Mouse (Mus musculus) hematopoietic stem cell, adult 5-6 weeks (primary cell): Measurements from ENCODE around the gene Fgd1. TPM values are rescaled to one million over a fixed set of nuclear protein-coding genes. Genes with fewer than 3 reads are reported as not detected.

Experiments used
- ATAC-seq, 2 experiments: fragments of 125-278 bp in 1 of 2; replicated peaks in 1 of 2; 2 replicates each; pipeline ENCODE4 v1.8.0; 2016 to 2017; ENCODE audit warnings: inconsistent platforms in 2 of 2, mild to moderate bottlenecking in 2 of 2, moderate number of reproducible peaks in 2 of 2, low read depth in 1 of 2, moderate TSS enrichment in 1 of 2; ENCODE audit not compliant: low FRiP score in 2 of 2, poor library complexity in 2 of 2, severe bottlenecking in 2 of 2, insufficient read depth in 1 of 2, low TSS enrichment in 1 of 2
- total RNA-seq: library from RNA; stranded (forward); fragments of 172-1452, 232-1000 nt; gene quantifications from 2 replicates; pipeline ENCODE4 v1.2.3, GENCODE M21; 2017

Fgd1 gene
- total RNA-seq, 1 experiment from 2014 or later, result 6.7 TPM

- no peak for ATAC-seq
Measured at GRCm38 (mm10) chrX:151067876-151068275, 21.9 kb downstream of the Fgd1 start.

- no peak for ATAC-seq
Measured at GRCm38 (mm10) chrX:151076007-151076406, 30.1 kb downstream of the Fgd1 start.

DNA sequence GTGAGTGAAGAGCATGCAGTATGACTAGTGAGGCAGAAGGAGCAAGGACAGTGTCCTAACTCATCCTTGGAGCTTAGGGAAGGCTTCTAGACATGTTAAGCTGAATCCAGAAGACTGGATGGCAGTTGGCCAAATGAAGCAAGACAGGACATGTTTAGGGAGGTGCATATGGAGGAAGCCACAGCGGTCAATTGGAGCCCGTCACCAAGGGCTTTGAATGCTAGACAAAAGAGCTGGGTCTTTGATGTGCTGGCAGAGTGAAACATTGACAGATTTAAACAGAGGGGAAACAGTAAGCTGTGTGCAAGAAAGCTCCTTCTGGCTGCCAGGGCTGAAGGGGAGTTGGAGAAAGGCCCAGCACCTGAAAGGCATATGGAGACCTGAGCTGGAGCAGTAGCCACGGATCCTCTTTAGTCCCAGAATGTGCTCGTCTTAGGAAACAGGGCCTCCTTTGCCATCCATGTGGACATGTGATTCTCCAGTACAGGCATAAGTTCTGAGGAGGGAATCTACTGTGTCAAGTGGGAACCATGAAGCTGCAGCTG is 31.1 kb downstream of the Fgd1 start:
- no peak for ATAC-seq

- ATAC-seq, result no peak
Measured at GRCm38 (mm10) chrX:151085599-151085998, 39.6 kb downstream of the Fgd1 start.

GRCm38 (mm10) chrX:151087418-151087817 is 41.5 kb downstream of the Fgd1 start:
- no peak for ATAC-seq

- peak; percentile 97 to 99 for ATAC-seq
Measured at GRCm38 (mm10) chrX:151096171-151097058, 50.5 kb downstream of the Fgd1 start, which contains the start of gene Tsr2. Gene Tsr2, minus strand, starts transcription at chrX:151096543.

DNA sequence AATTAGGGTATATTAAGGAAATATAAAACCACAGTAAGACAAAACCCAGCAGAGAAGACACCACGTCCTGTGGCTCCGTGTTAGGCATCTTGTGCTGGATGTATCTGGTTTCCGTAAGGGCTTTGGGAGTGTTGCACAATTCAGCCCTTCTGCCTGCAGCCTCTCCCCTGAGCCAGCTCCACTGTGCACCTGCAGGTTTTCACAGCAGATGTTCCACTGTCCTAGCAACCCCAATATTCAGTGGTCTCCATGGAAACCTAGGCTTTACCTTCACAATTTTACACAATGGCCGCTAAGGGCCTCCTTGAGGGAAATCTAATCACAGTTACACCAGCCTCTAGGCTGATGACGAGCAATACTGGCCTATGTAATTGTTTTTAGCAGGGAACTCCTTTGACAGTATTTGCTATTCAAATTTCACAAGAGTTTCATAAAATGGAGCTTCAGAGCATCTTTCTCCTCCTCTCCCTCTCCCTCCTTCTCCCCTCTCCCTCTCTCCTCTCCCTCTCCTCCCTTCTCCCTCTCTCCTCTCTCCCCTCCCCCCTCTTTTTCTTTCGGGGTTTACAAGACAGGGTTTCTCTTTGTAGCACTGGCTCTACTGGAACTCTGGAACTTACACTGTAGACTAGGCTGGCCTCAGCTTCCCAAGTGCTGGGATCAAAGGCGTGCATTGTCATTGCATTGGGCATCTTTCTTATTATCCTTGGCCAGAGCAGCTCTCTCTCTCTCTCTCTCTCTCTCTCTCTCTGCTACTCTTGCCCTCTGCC is 61.5 kb downstream of the Fgd1 start:
- ATAC-seq, result no peak

GRCm38 (mm10) chrX:151116795-151117194 is 70.8 kb downstream of the Fgd1 start:
- peak; percentile 74 to 76; a peak in 3 of 4 replicates for ATAC-seq

DNA sequence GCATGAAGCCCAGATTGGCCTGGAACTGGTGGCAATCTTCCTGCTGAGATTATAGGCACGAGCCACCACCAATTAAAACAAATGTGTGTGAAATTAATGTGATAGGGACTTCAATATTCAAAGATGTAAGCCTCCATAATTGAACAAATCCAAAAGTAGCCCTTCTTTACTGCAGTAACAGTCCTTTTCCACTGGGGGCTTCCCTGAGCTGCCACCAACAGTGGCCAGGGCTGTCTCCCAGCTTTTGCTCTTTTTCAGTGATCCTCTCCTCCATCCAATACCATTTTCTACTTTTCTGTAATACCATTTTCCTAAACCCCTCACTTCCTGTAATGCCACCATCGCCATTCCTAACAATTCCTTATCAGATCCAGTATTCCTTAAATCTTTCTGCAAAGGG is 71.5 kb downstream of the Fgd1 start:
- ATAC-seq, result peak; percentile 58 to 73; a peak in 3 of 4 replicates

DNA sequence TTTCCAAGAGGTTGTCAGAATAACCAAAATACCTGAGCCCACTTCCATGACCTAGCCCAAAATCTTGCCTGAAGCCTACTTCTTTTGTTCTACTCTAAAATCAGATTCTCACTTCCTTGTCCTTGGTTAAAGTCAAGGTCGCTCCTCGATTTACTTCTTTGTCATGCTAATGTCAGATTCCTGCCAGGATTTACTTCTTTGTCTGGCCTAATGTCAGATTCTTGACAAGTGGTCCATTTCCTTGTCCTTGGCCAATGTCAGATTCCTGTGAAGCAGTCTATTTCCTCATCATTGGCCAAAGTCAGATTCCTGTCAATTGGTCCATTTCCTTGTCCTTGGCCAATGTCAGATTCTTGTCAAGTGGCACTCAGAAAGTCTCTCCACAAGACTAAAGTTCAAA is 78.0 kb downstream of the Fgd1 start:
- no peak for ATAC-seq

- no peak for ATAC-seq
Measured at GRCm38 (mm10) chrX:151130493-151130892, 84.5 kb downstream of the Fgd1 start.

- ATAC-seq, result no peak
Measured at GRCm38 (mm10) chrX:151132785-151133184, 86.8 kb downstream of the Fgd1 start.

Other genes with a start within 250 kb of the Fgd1 start
- 14.5 and 22.4 TPM in 2 replicates for gene Maged2, start 231.8 kb upstream of the Fgd1 start, total RNA-seq
- 54.8 and 62.5 TPM in 2 replicates for gene Gnl3l, start 28.8 kb upstream of the Fgd1 start, total RNA-seq
- gene Tsr2, start 50.4 kb downstream of the Fgd1 start, total RNA-seq, result 42.7 and 46.9 TPM in 2 replicates
- gene Wnk3, start 151.9 kb downstream of the Fgd1 start, total RNA-seq, result 0.06 and 0.55 TPM in 2 replicates